Mouse (Mus musculus) myocyte (in vitro differentiated cells): ENCODE measurements at regions not wholly inside any gene's neighbourhood (a gene's known extent, or its start where the extent isn't known, plus 50 kb on each side); places are given as distances from the start of the nearest gene placed in this dataset.
A peak's percentile ranks its signal among the peaks of the same experiment; 100 is the strongest.

Experiments used
- H3K27me3 ChIP-seq: one replicate; pipeline ENCODE4 v1.6.1; 2011; ENCODE audit not compliant: control insufficient read depth, insufficient read depth, insufficient read length
- H3K36me3 ChIP-seq: one replicate; pipeline ENCODE4 v1.6.1; 2011; ENCODE audit not compliant: control insufficient read depth, insufficient read depth
- H3K4me2 ChIP-seq: one replicate; pipeline ENCODE4 v1.6.1; 2011; ENCODE audit warnings: low read depth, control low read depth
- H3K4me3 ChIP-seq: one replicate; pipeline ENCODE4 v1.5.1; 2011; ENCODE audit warnings: mild to moderate bottlenecking, control low read depth, moderate library complexity
- H3K79me2 ChIP-seq: one replicate; pipeline ENCODE4 v1.6.1; 2011; ENCODE audit not compliant: control insufficient read depth, insufficient read depth
- H3ac ChIP-seq: one replicate; pipeline ENCODE4 v1.6.1; 2011; ENCODE audit not compliant: control insufficient read depth, insufficient read length
- CEBPB ChIP-seq: IDR thresholded peaks from 2 replicates; pipeline ENCODE4 v1.6.1; 2011; ENCODE audit warnings: mild to moderate bottlenecking, moderate library complexity; ENCODE audit not compliant: poor library complexity, insufficient read depth, severe bottlenecking
- E2F4 ChIP-seq: IDR thresholded peaks from one replicate; pipeline ENCODE4 v1.6.1; 2011; ENCODE audit warnings: mild to moderate bottlenecking, control low read depth, moderate library complexity; ENCODE audit not compliant: insufficient read depth
- MAX ChIP-seq: IDR thresholded peaks from one replicate; pipeline ENCODE4 v1.6.1; 2011; ENCODE audit warnings: low read depth, mild to moderate bottlenecking, control low read depth
- MYOD1 ChIP-seq, 3 experiments: IDR thresholded peaks; one replicate each; pipeline ENCODE4 v1.6.1; 2011; ENCODE audit warnings: control low read depth in 2 of 3, low read depth in 2 of 3, mild to moderate bottlenecking in 2 of 3, moderate library complexity in 1 of 3; ENCODE audit not compliant: insufficient read length in 2 of 3, control insufficient read depth in 1 of 3
- MYOG ChIP-seq, 3 experiments: IDR thresholded peaks; one replicate each; pipeline ENCODE4 v1.6.1; 2011; ENCODE audit warnings: control low read depth in 2 of 3, low read depth in 2 of 3, mild to moderate bottlenecking in 2 of 3; ENCODE audit not compliant: insufficient read length in 2 of 3, control insufficient read depth in 1 of 3, insufficient read depth in 1 of 3
- POLR2A ChIP-seq: IDR thresholded peaks from one replicate; pipeline ENCODE4 v1.6.1; 2011; ENCODE audit warnings: low read depth, mild to moderate bottlenecking, control low read depth, moderate library complexity; ENCODE audit not compliant: insufficient read length
- POLR2AphosphoS2 ChIP-seq: IDR thresholded peaks from one replicate; pipeline ENCODE4 v1.6.1; 2011; ENCODE audit warnings: low read depth, control low read depth; ENCODE audit not compliant: insufficient read length
- REST ChIP-seq: IDR thresholded peaks from one replicate; pipeline ENCODE4 v1.6.1; 2011; ENCODE audit warnings: mild to moderate bottlenecking, control low read depth, moderate library complexity; ENCODE audit not compliant: insufficient read depth, insufficient read length
- SRF ChIP-seq: IDR thresholded peaks from one replicate; pipeline ENCODE4 v1.6.1; 2011; ENCODE audit warnings: low read depth; ENCODE audit not compliant: control insufficient read depth, insufficient read length
- TCF12 ChIP-seq: IDR thresholded peaks from one replicate; pipeline ENCODE4 v1.6.1; 2011; ENCODE audit warnings: mild to moderate bottlenecking, control low read depth; ENCODE audit not compliant: poor library complexity, insufficient read depth, severe bottlenecking
- TCF3 ChIP-seq: IDR thresholded peaks from one replicate; pipeline ENCODE4 v1.6.1; 2011; ENCODE audit warnings: low read depth, control low read depth; ENCODE audit not compliant: insufficient read length
- USF1 ChIP-seq: IDR thresholded peaks from one replicate; pipeline ENCODE4 v1.6.1; 2011; ENCODE audit warnings: low read depth, mild to moderate bottlenecking, control low read depth, moderate library complexity

DNA sequence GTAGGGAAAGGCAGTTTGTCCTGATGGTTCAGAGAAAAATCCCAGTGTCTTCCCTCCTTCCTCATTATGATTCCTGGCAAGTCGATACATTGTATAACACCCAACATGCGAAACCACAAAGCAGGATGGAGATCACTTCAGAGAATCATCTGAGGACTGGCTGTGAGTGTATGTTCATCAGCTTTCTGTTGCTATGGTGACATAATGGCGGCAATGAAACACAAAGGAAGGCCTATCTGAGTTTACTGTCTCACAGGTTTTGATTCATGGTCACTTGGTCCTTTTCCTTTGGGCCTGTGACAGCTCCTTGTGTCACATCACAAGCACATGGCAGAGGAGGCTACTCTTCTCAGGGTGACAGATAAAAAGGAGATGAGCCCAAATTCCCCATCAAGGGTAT, 173.5 kb upstream of the Sp4 start:
- TF ChIP-seq MYOD1 (IDR thresholded peaks at IDR 0.05; ENCODE audit: control insufficient read depth in 1 of 3, insufficient read length in 2 of 3, low read depth in 2 of 3), result no peak
- no peak for TF ChIP-seq MAX
- TF ChIP-seq SRF, result no peak
- TF ChIP-seq POLR2A, result no peak
- no peak for TF ChIP-seq CEBPB
- TF ChIP-seq MYOG (IDR thresholded peaks at IDR 0.05; ENCODE audit: control insufficient read depth in 1 of 3, insufficient read depth in 1 of 3, insufficient read length in 2 of 3, low read depth in 2 of 3), result no peak
- TF ChIP-seq TCF3, result no peak
- TF ChIP-seq TCF12, result no peak
- no peak for TF ChIP-seq USF1
- TF ChIP-seq REST, result no peak
- TF ChIP-seq POLR2AphosphoS2, result no peak
- TF ChIP-seq E2F4, result no peak
- Histone ChIP-seq H3K27me3 (no peaks in the 10 kb centered on the region), H3K4me2 (no peak overlapping the region), H3K36me3 (no peaks in the 10 kb centered on the region), H3K79me2 (no peaks in the 10 kb centered on the region), H3K4me3 (no peak overlapping the region), H3ac (no peak overlapping the region)

DNA sequence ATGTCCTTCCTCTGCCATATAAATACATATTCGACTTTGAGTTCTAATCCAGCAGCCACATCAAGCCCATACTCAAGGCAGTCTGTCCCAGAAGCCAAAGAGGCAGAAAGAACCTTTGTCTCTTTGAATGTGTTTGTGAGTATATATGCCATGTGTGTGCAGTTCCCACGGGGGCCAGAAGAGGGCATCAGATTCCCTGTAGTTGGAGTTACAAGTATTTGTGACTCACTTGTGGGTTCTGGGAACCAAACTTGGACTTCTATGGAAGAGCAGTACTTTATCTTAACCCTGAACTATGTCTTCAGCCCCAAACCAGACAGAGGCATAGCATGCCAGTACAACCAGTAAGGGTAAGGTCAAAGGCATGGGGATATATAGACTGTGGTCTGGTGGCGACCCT, 165.6 kb upstream of the Sp4 start:
- Histone ChIP-seq H3K36me3 (no peaks in the 10 kb centered on the region), H3ac (no peak overlapping the region), H3K27me3 (no peaks in the 10 kb centered on the region), H3K4me2 (no peak overlapping the region), H3K79me2 (no peaks in the 10 kb centered on the region), H3K4me3 (no peak overlapping the region)
- TF ChIP-seq TCF3, result no peak
- TF ChIP-seq POLR2AphosphoS2, result no peak
- no peak for TF ChIP-seq TCF12
- no peak for TF ChIP-seq CEBPB
- no peak for TF ChIP-seq POLR2A
- TF ChIP-seq REST, result no peak
- TF ChIP-seq SRF, result no peak
- no peak for TF ChIP-seq MYOD1 (IDR thresholded peaks at IDR 0.05; ENCODE audit: control insufficient read depth in 1 of 3, insufficient read length in 2 of 3, low read depth in 2 of 3)
- no peak for TF ChIP-seq E2F4
- TF ChIP-seq MYOG (IDR thresholded peaks at IDR 0.05; ENCODE audit: control insufficient read depth in 1 of 3, insufficient read depth in 1 of 3, insufficient read length in 2 of 3, low read depth in 2 of 3), result no peak
- TF ChIP-seq USF1, result no peak
- no peak for TF ChIP-seq MAX

- Histone ChIP-seq H3ac (no peak overlapping the region), H3K4me2 (peak overlapping the region; percentile 69), H3K36me3 (no peaks in the 10 kb centered on the region), H3K27me3 (no peaks in the 10 kb centered on the region), H3K79me2 (no peaks in the 10 kb centered on the region), H3K4me3 (no peak overlapping the region)
- no peak for TF ChIP-seq SRF
- no peak for TF ChIP-seq TCF12
- no peak for TF ChIP-seq E2F4
- TF ChIP-seq POLR2A, result no peak
- TF ChIP-seq TCF3, result no peak
- no peak for TF ChIP-seq MAX
- TF ChIP-seq POLR2AphosphoS2, result no peak
- TF ChIP-seq USF1, result no peak
- TF ChIP-seq REST, result no peak
- no peak for TF ChIP-seq MYOG (IDR thresholded peaks at IDR 0.05; ENCODE audit: control insufficient read depth in 1 of 3, insufficient read depth in 1 of 3, insufficient read length in 2 of 3, low read depth in 2 of 3)
- no peak for TF ChIP-seq CEBPB
- no peak for TF ChIP-seq MYOD1 (IDR thresholded peaks at IDR 0.05; ENCODE audit: control insufficient read depth in 1 of 3, insufficient read length in 2 of 3, low read depth in 2 of 3)
Measured at GRCm38 (mm10) chr12:118457493-118458408, 156.5 kb upstream of the Sp4 start.

DNA sequence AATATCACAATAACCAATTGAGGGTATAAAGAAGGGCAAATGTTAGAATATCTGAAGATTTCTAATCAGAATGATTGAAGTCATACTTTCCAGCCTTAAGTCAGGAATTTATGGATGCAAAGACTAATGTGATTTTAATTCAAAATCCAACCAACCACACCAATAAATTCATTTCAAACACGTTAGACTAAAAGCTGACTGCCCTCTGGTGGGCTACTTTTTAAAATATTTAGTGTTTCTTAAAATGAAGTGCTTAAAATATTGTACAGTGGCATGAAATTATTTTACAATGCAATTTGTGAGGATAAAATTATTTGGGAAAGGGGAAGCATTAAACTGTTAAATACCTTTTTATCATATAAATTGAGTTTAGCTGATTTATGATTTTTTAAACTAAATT, 154.4 kb upstream of the Sp4 start:
- no peaks in the 10 kb centered on the region for H3K27me3 ChIP-seq

More for the DNA sequence above, 154.4 kb upstream of the Sp4 start:
- no peak overlapping the region for H3ac ChIP-seq
- no peak overlapping the region for H3K4me2 ChIP-seq
- no peak for TF ChIP-seq MYOG (IDR thresholded peaks at IDR 0.05; ENCODE audit: control insufficient read depth in 1 of 3, insufficient read depth in 1 of 3, insufficient read length in 2 of 3, low read depth in 2 of 3)
- no peak for TF ChIP-seq SRF
- TF ChIP-seq TCF12, result no peak
- TF ChIP-seq TCF3, result no peak
- no peak for TF ChIP-seq USF1
- no peak for TF ChIP-seq POLR2A
- TF ChIP-seq REST, result no peak
- TF ChIP-seq CEBPB, result no peak
- TF ChIP-seq MAX, result no peak
- no peak for TF ChIP-seq E2F4
- TF ChIP-seq MYOD1 (IDR thresholded peaks at IDR 0.05; ENCODE audit: control insufficient read depth in 1 of 3, insufficient read length in 2 of 3, low read depth in 2 of 3), result no peak
- no peak overlapping the region for H3K4me3 ChIP-seq
- no peaks in the 10 kb centered on the region for H3K36me3 ChIP-seq
- H3K79me2 ChIP-seq, result no peaks in the 10 kb centered on the region
